Mouse (Mus musculus): ENCODE results near the gene Prg3. TPM values are rescaled to one million over a fixed set of nuclear protein-coding genes. Genes with fewer than 3 reads are reported as not detected.

The Prg3 gene
- total RNA-seq, 1 experiment = not detected

- no peak overlapping the region for H3K4me3 ChIP-seq (ENCODE audit: insufficient read depth in 1 of 2, low read depth in 1 of 2, low read length in 2 of 2, poor library complexity in 1 of 2, severe bottlenecking in 1 of 2)
- no peak overlapping the region for H3K27ac ChIP-seq (ENCODE audit: insufficient read depth, low read depth, low read length, poor library complexity, severe bottlenecking)
- in situ Hi-C loops (cut with MboI; ENCODE audit: low sequenced_read_pairs in 2 of 2, unreplicated experiment in 2 of 2) = no loop called here
- TF ChIP-seq ZNF384 (IDR thresholded peaks at IDR 0.05; ENCODE audit: low read depth, low read length) (no peak), ZC3H11A (IDR thresholded peaks at IDR 0.05; ENCODE audit: borderline replicate concordance, low read depth, low read length) (no peak), MAFK (IDR thresholded peaks at IDR 0.05; ENCODE audit: insufficient read depth, low read depth, low read length) (no peak), HCFC1 (IDR thresholded peaks at IDR 0.05; ENCODE audit: borderline replicate concordance, insufficient read depth, low read length) (no peak), CHD2 (IDR thresholded peaks at IDR 0.05; ENCODE audit: low read depth, low read length) (no peak)
- DNase-seq (ENCODE audit: low read depth, low spot score) = no peak
- H3K9ac ChIP-seq (ENCODE audit: insufficient read depth, low read depth, low read length, poor library complexity, severe bottlenecking) = no peak overlapping the region
- no peaks in the 10 kb centered on the region for H3K36me3 ChIP-seq (ENCODE audit: control insufficient read depth, insufficient read depth, low read length, poor library complexity, severe bottlenecking)
- H3K4me1 ChIP-seq (ENCODE audit: control insufficient read depth in 2 of 2, insufficient read depth in 2 of 2, low read length in 2 of 2, poor library complexity in 1 of 2) = no peaks in the 10 kb centered on the region; a peak in 1 of 4 replicates
- H3K9me3 ChIP-seq (ENCODE audit: control insufficient read depth, insufficient read depth, low read depth, low read length) = no peaks in the 10 kb centered on the region
Measured at GRCm38 (mm10) chr2:85004341-85004740, 16.3 kb downstream of the Prg3 start.

DNA sequence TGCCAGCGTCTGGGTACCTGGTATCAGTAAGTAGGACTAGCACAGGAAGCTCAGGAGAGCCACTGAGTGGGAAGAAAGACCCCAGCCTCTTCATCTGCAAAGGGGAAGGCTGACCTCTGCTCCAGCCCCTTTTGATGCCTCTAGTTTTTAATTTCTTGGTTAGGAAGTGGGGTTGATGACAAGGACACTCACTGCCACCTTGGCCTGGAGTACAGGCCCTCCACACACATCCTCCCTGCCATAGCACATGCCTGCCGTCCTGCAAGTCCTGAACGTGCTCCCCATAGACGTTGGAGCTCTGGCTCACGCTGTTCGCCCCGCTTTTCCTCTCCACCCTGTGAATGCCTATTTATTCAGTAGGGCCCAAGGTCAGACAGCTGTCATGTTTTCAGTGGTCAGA lies 18.6 kb downstream of the Prg3 start:
- Histone ChIP-seq H3K4me1 (ENCODE audit: control insufficient read depth in 2 of 2, insufficient read depth in 2 of 2, low read length in 2 of 2, poor library complexity in 1 of 2) (no peaks in the 10 kb centered on the region; a peak in 1 of 4 replicates), H3K9me3 (ENCODE audit: control insufficient read depth, insufficient read depth, low read depth, low read length) (no peaks in the 10 kb centered on the region), H3K36me3 (ENCODE audit: control insufficient read depth, insufficient read depth, low read length, poor library complexity, severe bottlenecking) (no peaks in the 10 kb centered on the region), H3K27ac (ENCODE audit: insufficient read depth, low read depth, low read length, poor library complexity, severe bottlenecking) (no peak overlapping the region), H3K9ac (ENCODE audit: insufficient read depth, low read depth, low read length, poor library complexity, severe bottlenecking) (no peak overlapping the region), H3K4me3 (ENCODE audit: insufficient read depth in 1 of 2, low read depth in 1 of 2, low read length in 2 of 2, poor library complexity in 1 of 2, severe bottlenecking in 1 of 2) (no peak overlapping the region)
- TF ChIP-seq ZNF384 (IDR thresholded peaks at IDR 0.05; ENCODE audit: low read depth, low read length) = no peak
- no peak for TF ChIP-seq HCFC1 (IDR thresholded peaks at IDR 0.05; ENCODE audit: borderline replicate concordance, insufficient read depth, low read length)
- in situ Hi-C loops (cut with MboI; ENCODE audit: low sequenced_read_pairs in 2 of 2, unreplicated experiment in 2 of 2) = no loop called here
- no peak for DNase-seq (ENCODE audit: low read depth, low spot score)

GRCm38 (mm10) chr2:85007729-85008128 lies 19.7 kb downstream of the Prg3 start:
- Histone ChIP-seq H3K4me3 (ENCODE audit: insufficient read depth in 1 of 2, low read depth in 1 of 2, low read length in 2 of 2, poor library complexity in 1 of 2, severe bottlenecking in 1 of 2) (no peak overlapping the region), H3K27ac (ENCODE audit: insufficient read depth, low read depth, low read length, poor library complexity, severe bottlenecking) (no peak overlapping the region), H3K9me3 (ENCODE audit: control insufficient read depth, insufficient read depth, low read depth, low read length) (no peaks in the 10 kb centered on the region), H3K36me3 (ENCODE audit: control insufficient read depth, insufficient read depth, low read length, poor library complexity, severe bottlenecking) (no peaks in the 10 kb centered on the region), H3K9ac (ENCODE audit: insufficient read depth, low read depth, low read length, poor library complexity, severe bottlenecking) (no peak overlapping the region), H3K4me1 (ENCODE audit: control insufficient read depth in 2 of 2, insufficient read depth in 2 of 2, low read length in 2 of 2, poor library complexity in 1 of 2) (no peaks in the 10 kb centered on the region)
- no peak for TF ChIP-seq ZNF384 (IDR thresholded peaks at IDR 0.05; ENCODE audit: low read depth, low read length)
- TF ChIP-seq ZC3H11A (IDR thresholded peaks at IDR 0.05; ENCODE audit: borderline replicate concordance, low read depth, low read length) = peak; percentile 53; the same call in 1 of the 2 replicates
- no peak for TF ChIP-seq HCFC1 (IDR thresholded peaks at IDR 0.05; ENCODE audit: borderline replicate concordance, insufficient read depth, low read length)
- no peak for TF ChIP-seq MAFK (IDR thresholded peaks at IDR 0.05; ENCODE audit: insufficient read depth, low read depth, low read length)
- no peak for TF ChIP-seq CHD2 (IDR thresholded peaks at IDR 0.05; ENCODE audit: low read depth, low read length)
- in situ Hi-C loops (cut with MboI; ENCODE audit: low sequenced_read_pairs in 2 of 2, unreplicated experiment in 2 of 2) = no loop called here
- DNase-seq (ENCODE audit: low read depth, low spot score) = peak; percentile 33

- Histone ChIP-seq H3K9me3 (ENCODE audit: control insufficient read depth, insufficient read depth, low read depth, low read length) (no peaks in the 10 kb centered on the region), H3K36me3 (ENCODE audit: control insufficient read depth, insufficient read depth, low read length, poor library complexity, severe bottlenecking) (no peaks in the 10 kb centered on the region), H3K9ac (ENCODE audit: insufficient read depth, low read depth, low read length, poor library complexity, severe bottlenecking) (no peak overlapping the region), H3K27ac (ENCODE audit: insufficient read depth, low read depth, low read length, poor library complexity, severe bottlenecking) (no peak overlapping the region), H3K4me1 (ENCODE audit: control insufficient read depth in 2 of 2, insufficient read depth in 2 of 2, low read length in 2 of 2, poor library complexity in 1 of 2) (no peaks in the 10 kb centered on the region), H3K4me3 (ENCODE audit: insufficient read depth in 1 of 2, low read depth in 1 of 2, low read length in 2 of 2, poor library complexity in 1 of 2, severe bottlenecking in 1 of 2) (no peak overlapping the region)
- TF ChIP-seq CHD2 (IDR thresholded peaks at IDR 0.05; ENCODE audit: low read depth, low read length) (no peak), ZC3H11A (IDR thresholded peaks at IDR 0.05; ENCODE audit: borderline replicate concordance, low read depth, low read length) (no peak), HCFC1 (IDR thresholded peaks at IDR 0.05; ENCODE audit: borderline replicate concordance, insufficient read depth, low read length) (no peak), MAFK (IDR thresholded peaks at IDR 0.05; ENCODE audit: insufficient read depth, low read depth, low read length) (no peak), ZNF384 (IDR thresholded peaks at IDR 0.05; ENCODE audit: low read depth, low read length) (no peak)
- DNase-seq (ENCODE audit: low read depth, low spot score) = no peak
- in situ Hi-C loops (cut with MboI; ENCODE audit: low sequenced_read_pairs in 2 of 2, unreplicated experiment in 2 of 2) = no loop called here
Measured at GRCm38 (mm10) chr2:85009212-85009611, 21.2 kb downstream of the Prg3 start.

All from ES-E14 (cell line).